Mouse (Mus musculus): ENCODE measurements around the gene Tmem132d.

Tmem132d gene

GRCm38 (mm10) chr5:128205716-128206115, 227.2 kb downstream of the Tmem132d start:
- no peak for DNase-seq

DNA sequence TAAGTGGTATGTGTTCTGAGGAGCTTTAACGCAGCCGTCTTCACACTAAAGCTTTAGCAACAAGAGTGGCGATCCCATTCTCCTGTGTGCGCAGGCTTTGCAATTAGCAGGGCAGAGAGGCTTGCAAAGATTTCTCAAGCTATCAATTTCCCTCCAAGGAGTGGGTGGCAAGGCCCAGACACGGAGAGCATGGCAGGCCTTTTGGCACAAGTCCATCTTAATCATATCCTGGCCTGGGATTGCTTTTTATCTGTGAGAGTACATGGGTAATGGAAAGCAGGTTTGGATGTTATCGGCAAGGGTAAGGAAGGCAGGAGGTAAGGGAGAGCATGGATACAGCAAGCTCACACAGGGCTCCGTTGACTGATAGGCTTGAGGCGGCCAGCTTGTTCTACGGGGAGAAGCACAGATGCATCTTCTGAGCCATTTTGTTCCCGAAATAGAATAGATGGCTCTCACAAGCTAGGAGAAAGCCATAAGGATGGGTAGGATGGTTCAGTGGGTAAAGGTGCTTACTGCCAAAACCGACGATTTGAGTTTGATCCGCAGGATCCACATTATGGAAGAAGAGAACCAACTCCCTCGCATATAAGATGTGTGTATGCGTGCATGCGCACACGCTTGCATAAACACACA, 228.1 kb downstream of the Tmem132d start:
- DNase-seq, result no peak

DNA sequence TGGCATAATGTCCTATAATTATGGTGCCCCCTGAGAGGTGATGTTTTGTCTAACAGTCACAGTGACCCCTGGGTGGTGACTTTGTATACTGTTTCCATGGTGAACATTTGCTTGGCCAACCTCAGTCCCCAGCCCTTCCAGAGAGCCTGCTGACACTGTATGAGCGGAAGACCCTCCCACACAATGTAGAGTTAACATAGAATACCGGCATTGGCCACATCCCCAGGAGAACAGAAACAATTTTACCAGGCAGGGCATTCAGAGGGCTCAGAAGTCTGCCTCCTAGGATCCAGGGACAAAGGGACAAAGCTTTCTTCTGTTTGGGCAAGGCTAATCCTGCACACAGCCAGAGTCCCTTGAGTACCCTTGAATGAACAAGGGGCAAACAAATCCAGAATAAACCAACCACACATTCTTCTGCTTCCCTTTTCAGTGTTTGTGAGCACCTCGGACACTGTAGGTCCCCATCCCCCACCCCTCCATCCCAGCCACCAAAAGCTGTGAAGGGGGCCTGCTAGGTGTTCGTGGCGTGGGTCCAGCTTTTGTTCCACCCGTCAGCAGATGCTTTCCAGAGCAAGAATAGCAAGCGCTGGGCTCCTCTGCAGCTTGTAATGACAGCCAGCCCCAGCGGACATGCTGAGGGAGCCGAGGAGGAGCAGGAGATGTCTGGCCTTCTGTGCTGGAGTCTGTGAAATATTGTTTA, 228.8 kb downstream of the Tmem132d start:
- peak in 1 of 2 experiments; percentile 2 for DNase-seq

DNA sequence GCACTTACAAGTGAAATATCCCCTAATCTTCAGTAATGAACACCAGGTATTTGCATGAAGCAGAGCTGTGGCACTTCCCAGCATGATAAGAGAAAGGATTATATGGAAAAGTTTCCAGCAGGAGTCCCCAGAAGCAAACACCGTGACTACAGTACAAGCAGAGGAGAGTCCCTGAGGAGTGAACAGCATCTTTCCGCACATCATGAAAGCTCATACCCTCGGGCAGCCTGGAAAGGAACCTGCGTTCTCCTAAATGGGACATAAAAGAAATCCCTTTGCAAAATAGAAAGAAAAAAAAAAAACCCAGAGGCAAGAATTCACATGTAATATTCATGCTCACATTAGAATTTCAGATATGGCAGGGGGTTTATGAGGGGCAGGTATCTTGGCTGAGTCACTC, 238.8 kb downstream of the Tmem132d start:
- no peak for DNase-seq

- DNase-seq, result no peak
Measured at GRCm38 (mm10) chr5:128192485-128193055, 240.3 kb downstream of the Tmem132d start.

GRCm38 (mm10) chr5:128191710-128192109, 241.2 kb downstream of the Tmem132d start:
- DNase-seq, result no peak

- peak in 1 of 2 experiments; percentile 11 for DNase-seq
Measured at GRCm38 (mm10) chr5:128190243-128190820, 242.5 kb downstream of the Tmem132d start.

GRCm38 (mm10) chr5:128176234-128176633, 256.6 kb downstream of the Tmem132d start:
- DNase-seq, result no peak

- no peak for DNase-seq
Measured at GRCm38 (mm10) chr5:128158901-128159675, 273.8 kb downstream of the Tmem132d start.

DNA sequence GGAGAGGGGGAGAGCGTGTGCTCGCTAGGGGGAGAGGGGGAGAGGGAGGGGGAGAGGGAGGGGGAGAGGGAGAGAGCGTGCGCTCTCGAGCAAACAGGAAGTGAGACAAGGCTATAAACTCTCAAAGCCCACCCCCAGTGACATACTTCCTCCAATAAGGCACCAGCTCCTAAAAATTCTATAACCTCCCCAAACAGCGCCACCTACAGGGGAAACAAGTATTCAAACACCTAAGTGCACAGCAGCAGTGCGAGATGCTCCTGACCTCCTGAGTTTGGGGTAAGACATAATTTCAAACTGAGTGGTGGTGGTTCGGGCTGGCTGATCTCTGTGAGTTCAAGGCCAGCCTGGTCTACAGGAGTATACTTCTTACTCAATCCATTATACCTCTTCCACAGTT, 281.4 kb downstream of the Tmem132d start:
- no peak for DNase-seq

- DNase-seq, result peak in 1 of 2 experiments; percentile 4
Measured at GRCm38 (mm10) chr5:128146901-128147645, 285.8 kb downstream of the Tmem132d start.

- DNase-seq, result no peak
Measured at GRCm38 (mm10) chr5:128144799-128145198, 288.1 kb downstream of the Tmem132d start.

DNA sequence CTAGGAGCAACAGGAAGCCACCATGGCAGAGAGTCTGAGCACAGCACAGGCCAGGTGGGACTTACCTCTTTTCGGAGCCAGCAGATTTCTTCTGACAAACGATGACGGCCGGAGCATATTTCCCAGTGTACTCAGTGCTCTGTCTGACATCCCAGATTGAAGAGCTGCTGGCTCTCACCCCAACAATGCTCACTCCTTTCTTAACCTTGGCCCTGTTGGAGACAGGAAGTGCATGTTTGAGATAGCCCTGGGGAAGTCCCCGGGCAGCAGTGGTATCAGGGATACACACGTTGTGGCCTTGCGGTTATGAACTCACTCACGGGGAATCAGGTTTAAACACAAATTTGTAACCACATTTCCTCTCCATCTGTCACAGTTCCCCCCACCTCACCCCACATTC, 296.1 kb downstream of the Tmem132d start:
- DNase-seq, result no peak

DNA sequence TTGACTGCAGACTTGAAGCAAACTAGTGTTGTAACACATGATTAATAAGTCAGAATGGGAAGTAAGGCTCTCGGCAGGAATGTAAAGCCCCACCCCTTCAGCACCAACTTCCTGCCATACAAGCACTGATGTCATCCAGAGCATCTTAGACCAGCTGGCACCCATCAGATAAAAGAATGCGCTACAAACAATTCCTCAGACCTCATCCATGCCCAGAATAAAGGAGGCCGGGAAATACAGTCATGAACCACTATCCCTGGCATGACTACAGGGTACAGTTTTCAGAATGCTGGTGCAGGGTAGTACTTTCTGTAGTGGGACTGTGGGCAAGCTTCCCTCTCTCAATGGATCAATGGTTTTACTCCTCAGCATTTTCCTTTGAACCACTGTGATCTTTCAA, 310.2 kb downstream of the Tmem132d start:
- DNase-seq, result no peak

DNA sequence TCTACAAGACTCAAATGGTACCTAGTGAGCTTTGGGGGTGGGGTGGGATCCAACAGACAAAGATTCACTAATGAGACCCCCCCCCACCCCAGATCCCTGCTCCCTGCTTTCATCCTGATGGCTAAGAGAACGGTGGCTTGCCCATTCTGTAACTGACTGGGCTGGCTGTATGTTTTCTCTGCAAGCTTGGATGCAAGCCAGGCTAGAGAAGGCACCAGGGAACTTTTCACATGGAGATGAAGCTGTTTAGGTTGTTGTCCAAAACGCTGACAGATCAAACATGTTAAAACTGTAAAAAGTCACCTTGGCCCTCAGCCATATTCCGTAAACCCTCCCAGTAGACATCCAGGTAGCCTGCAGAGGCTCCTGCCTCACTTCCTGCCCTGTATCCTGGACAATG, 313.7 kb downstream of the Tmem132d start:
- peak in 1 of 2 experiments; percentile 17 for DNase-seq

DNA sequence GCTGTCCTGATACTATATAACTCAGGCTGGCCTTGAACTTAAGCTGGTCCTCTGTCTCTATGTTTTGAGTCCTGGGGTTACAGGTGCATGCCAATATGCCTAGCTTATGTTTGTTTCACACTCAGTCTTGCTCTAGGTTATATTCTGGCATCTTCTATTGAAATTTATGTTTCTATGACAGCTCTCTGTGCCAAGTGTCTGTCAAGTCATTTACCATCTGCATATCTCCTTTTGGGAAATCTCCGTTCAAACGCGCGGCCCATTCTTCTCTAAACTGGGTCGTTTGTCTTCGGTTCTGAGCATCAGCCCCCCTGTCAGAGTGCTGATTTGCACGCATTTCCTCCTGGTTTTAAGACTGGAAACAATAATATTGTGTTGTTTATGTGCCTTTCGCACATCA, 319.8 kb downstream of the Tmem132d start:
- no peak for DNase-seq

- no peak for DNase-seq
Measured at GRCm38 (mm10) chr5:128112518-128112917, 320.4 kb downstream of the Tmem132d start.

- no peak for DNase-seq
Measured at GRCm38 (mm10) chr5:128111664-128112063, 321.2 kb downstream of the Tmem132d start.

- no peak for DNase-seq
Measured at GRCm38 (mm10) chr5:128102556-128102955, 330.3 kb downstream of the Tmem132d start.

DNA sequence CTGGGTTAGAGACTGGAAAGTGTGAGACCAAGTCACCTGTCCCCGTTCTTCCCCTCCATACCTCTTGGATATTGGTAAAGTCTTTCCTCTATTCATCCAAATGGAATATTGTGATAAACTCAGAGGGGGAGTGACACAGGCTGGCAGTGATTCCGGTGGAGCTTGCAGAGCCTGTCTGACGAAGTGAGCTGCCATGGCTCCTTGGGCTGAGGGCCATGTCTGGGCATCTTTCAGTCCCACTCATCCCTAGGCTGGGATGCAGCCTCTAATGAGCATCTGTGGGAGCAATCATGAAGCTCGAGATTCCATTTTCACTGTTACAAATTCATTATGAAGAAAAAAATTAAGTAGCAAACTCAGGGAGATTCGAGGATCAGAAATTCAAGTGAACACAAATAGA, 332.5 kb downstream of the Tmem132d start:
- DNase-seq, result no peak

DNA sequence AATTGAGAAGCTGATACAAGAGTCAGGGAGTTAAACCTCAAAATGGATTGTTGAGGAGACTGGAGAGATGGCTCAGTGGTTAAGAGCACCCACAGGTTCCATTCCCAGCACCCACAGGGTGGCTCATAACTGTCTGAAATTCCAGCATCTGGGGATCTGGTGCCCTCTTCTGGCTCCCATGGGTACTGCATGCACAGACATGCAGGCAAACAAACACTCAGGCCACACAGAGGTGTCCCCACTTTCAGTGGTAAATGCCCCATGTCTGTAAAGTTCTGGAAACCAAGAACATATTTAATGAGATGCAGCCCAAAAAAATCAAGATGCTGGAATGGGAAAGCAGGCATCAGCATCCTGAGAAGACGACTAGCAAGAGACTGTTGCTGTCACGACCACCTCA, 333.4 kb downstream of the Tmem132d start:
- no peak for DNase-seq

GRCm38 (mm10) chr5:128090578-128090977, 342.3 kb downstream of the Tmem132d start:
- no peak for DNase-seq
